Mouse (Mus musculus): ENCODE measurements around the gene Sema4a.

The Sema4a gene

GRCm38 (mm10) chr3:88460983-88461696 lies at the start of gene Sema4a:
Gene Sema4a (minus strand): TSS chr3:88461182.
- DNase-seq = no peak

GRCm38 (mm10) chr3:88509692-88510420 lies 48.9 kb upstream of the Sema4a start, which contains the start of gene Lmna:
Gene Lmna (minus strand): TSS chr3:88509956.
- peak; percentile 96 for DNase-seq

- DNase-seq = no peak
Measured at GRCm38 (mm10) chr3:88509250-88509649, 48.3 kb upstream of the Sema4a start.

GRCm38 (mm10) chr3:88505765-88506164 lies 44.8 kb upstream of the Sema4a start:
- DNase-seq = no peak

GRCm38 (mm10) chr3:88505081-88505480 lies 44.1 kb upstream of the Sema4a start:
- DNase-seq = no peak

GRCm38 (mm10) chr3:88503881-88504746 lies 43.1 kb upstream of the Sema4a start:
- no peak for DNase-seq

GRCm38 (mm10) chr3:88503505-88503863 lies 42.5 kb upstream of the Sema4a start:
- DNase-seq = no peak

- peak; percentile 94 for DNase-seq
Measured at GRCm38 (mm10) chr3:88502641-88503504, 41.9 kb upstream of the Sema4a start.

GRCm38 (mm10) chr3:88502031-88502571 lies 41.1 kb upstream of the Sema4a start:
- DNase-seq = no peak

GRCm38 (mm10) chr3:88501366-88502030 lies 40.5 kb upstream of the Sema4a start:
- no peak for DNase-seq

- no peak for DNase-seq
Measured at GRCm38 (mm10) chr3:88500655-88501365, 39.8 kb upstream of the Sema4a start.

GRCm38 (mm10) chr3:88500087-88500486 lies 39.1 kb upstream of the Sema4a start:
- no peak for DNase-seq

- DNase-seq = no peak
Measured at GRCm38 (mm10) chr3:88499580-88499979, 38.6 kb upstream of the Sema4a start.

GRCm38 (mm10) chr3:88495741-88496415 lies 34.9 kb upstream of the Sema4a start:
- DNase-seq = no peak

GRCm38 (mm10) chr3:88494836-88495628 lies 34.0 kb upstream of the Sema4a start:
- DNase-seq = peak; percentile 85

GRCm38 (mm10) chr3:88493706-88494582 lies 33.0 kb upstream of the Sema4a start:
- DNase-seq = no peak

- no peak for DNase-seq
Measured at GRCm38 (mm10) chr3:88487396-88487795, 26.4 kb upstream of the Sema4a start.

- no peak for DNase-seq
Measured at GRCm38 (mm10) chr3:88486887-88487286, 25.9 kb upstream of the Sema4a start.
